Mouse (Mus musculus): ENCODE results near the gene Tnfsf4.

DNA sequence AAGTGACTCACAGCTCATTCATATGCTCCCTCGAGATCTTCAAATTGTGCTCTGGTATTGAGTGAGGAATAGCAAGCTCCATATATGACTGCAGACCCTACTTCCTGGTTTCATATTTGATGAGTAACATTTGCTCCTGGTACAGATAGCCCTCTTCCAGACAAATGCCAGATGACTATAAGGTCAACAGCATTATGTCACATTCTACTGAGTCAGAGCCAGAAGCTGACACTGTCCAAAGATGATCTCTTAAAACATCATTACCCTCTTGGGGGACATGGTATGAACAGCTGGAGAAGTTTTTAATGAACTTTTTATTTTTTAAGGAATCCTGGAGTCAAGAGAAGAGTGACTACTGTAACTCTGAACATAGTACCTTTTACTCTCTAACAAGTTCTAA lies 11.3 kb downstream of the Tnfsf4 start:
- TF ChIP-seq CTCF (IDR thresholded peaks at IDR 0.05; ENCODE audit: borderline replicate concordance, control insufficient read depth, extremely low read depth, insufficient read depth, low read length, poor library complexity) (no peak), POLR2A (IDR thresholded peaks at IDR 0.05; ENCODE audit: control insufficient read depth, extremely low read depth, insufficient read depth, low read length, poor library complexity) (no peak)

Data from thymus, adult 2 months (tissue).